ENCODE assay signal across 11 mouse cellular contexts in the genomic region with DNA sequence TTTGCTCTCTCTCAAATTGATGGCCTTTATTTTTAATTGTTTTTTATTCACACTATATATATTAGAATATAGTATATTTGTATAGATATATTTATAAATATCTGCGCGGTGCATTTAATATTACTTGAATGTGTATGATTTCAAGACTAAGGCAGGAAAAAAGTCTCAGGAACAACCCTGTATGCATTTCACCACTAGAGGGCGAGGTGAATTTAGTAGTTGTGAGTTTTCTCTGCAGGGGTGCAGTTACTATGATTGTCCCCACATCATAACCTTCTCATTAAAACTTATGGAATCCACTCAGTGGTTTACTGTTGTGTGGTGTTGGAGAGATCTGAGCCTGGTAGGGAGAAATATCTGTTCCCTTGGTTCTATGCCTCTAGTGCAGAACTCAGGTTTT. TPM values are rescaled to one million over a fixed set of nuclear protein-coding genes. Genes with fewer than 3 reads are reported as not detected.
A peak's percentile ranks its signal among the peaks of the same experiment; 100 is the strongest.
DNase-seq lines count a peak whose midpoint lies in the region; ATAC-seq and TF ChIP-seq lines count a peak whose summit lies in the region.
"Had no signal": no experiment of that assay in that cellular context is flagged by ENCODE, and none has a peak within 500 bp of the region (broad histone marks: within the 10 kb centered on the region; RNA-seq: fewer than 3 reads in every experiment).

No protein-coding gene starts in this region.

- H3K27ac ChIP-seq in heart, adult 2 months = no peak overlapping the region
- H3K27ac ChIP-seq in lung, embryonic 14.5 days (ENCODE audit: low read depth) = no peak overlapping the region
- H3K27ac ChIP-seq: neural tube, embryonic 13.5 days had no signal

- TF ChIP-seq CTCF in heart, adult 2 months (IDR thresholded peaks at IDR 0.05) = peak; percentile 71
- TF ChIP-seq CTCF in lung, embryonic 14.5 days (IDR thresholded peaks at IDR 0.05; ENCODE audit: low read depth) = peak; percentile 57

- no peaks in the 10 kb centered on the region for H3K9me3 ChIP-seq in lung, embryonic 14.5 days (ENCODE audit: low read depth, low read length)
- H3K9me3 ChIP-seq: neural tube, embryonic 13.5 days had no signal

- no peak for DNase-seq in heart, adult 2 months
- no peak for DNase-seq in heart, adult 11 months
- DNase-seq in lung, embryonic 14.5 days = peak; percentile 75
- DNase-seq in lung, postnatal 4 days = no peak
- DNase-seq in adipocyte (ENCODE audit: low spot score) = peak; percentile 41
- DNase-seq in ovary, postnatal 10 days (ENCODE audit: low spot score) = no peak

- TF ChIP-seq EP300 in heart, adult 2 months (IDR thresholded peaks at IDR 0.05; ENCODE audit: insufficient read depth, low read depth, low read length) = no peak

- H3K79me2 ChIP-seq in heart, adult 2 months (replicated peaks; ENCODE audit: control insufficient read depth, insufficient read depth, low read length) = no peaks in the 10 kb centered on the region

- H3K36me3 ChIP-seq in heart, adult 2 months (ENCODE audit: control insufficient read depth, insufficient read depth, low read length) = no peaks in the 10 kb centered on the region
- no peaks in the 10 kb centered on the region for H3K36me3 ChIP-seq in lung, embryonic 14.5 days (ENCODE audit: insufficient read depth)
- H3K36me3 ChIP-seq: neural tube, embryonic 13.5 days had no signal

- no peaks in the 10 kb centered on the region for H3K4me1 ChIP-seq in heart, adult 2 months (ENCODE audit: control insufficient read depth, insufficient read depth, low read length)
- H3K4me1 ChIP-seq in lung, embryonic 14.5 days (ENCODE audit: insufficient read depth) = no peaks in the 10 kb centered on the region
- H3K4me1 ChIP-seq: neural tube, embryonic 13.5 days had no signal

- no peaks in the 10 kb centered on the region for H3K27me3 ChIP-seq in heart, adult 2 months (ENCODE audit: control insufficient read depth, insufficient read depth, low read length)
- no peaks in the 10 kb centered on the region for H3K27me3 ChIP-seq in lung, embryonic 14.5 days (ENCODE audit: insufficient read depth, low read length)
- H3K27me3 ChIP-seq: neural tube, embryonic 13.5 days had no signal

- TF ChIP-seq POLR2A in heart, adult 2 months (IDR thresholded peaks at IDR 0.05; ENCODE audit: insufficient read depth, low read depth, low read length) = no peak

- 39% methylated on average over 3 of the region's 3 CpGs for WGBS in heart, adult 2 months
- 41% methylated on average over 3 of the region's 3 CpGs for WGBS in lung, embryonic 14.5 days

- H3K4me3 ChIP-seq in heart, adult 2 months = no peak overlapping the region
- no peak overlapping the region for H3K4me3 ChIP-seq in lung, embryonic 14.5 days (ENCODE audit: low read depth, low read length)
- H3K4me3 ChIP-seq: neural tube, embryonic 13.5 days had no signal

- ATAC-seq in lung, embryonic 14.5 days (ENCODE audit: insufficient read depth) = no peak
- ATAC-seq in megakaryocyte progenitor cell, adult 5-6 weeks (replicated peaks; ENCODE audit: poor library complexity) = 0 out of 2 replicates have a peak, but pooled peaks have one; percentile 37
- no peak for ATAC-seq in granulocyte monocyte progenitor cell, adult 5-6 weeks (replicated peaks; ENCODE audit: poor library complexity, severe bottlenecking)

- intact Hi-C loops in heart, adult 2 months (cut with DNase I) = no loop called here

- H3K4me2 ChIP-seq in lung, embryonic 14.5 days = no peak overlapping the region
- H3K4me2 ChIP-seq: neural tube, embryonic 13.5 days had no signal

- H3K9ac ChIP-seq in heart, adult 2 months (ENCODE audit: low read depth, low read length) = no peak overlapping the region
- H3K9ac ChIP-seq in lung, embryonic 14.5 days = no peak overlapping the region
- H3K9ac ChIP-seq: neural tube, embryonic 13.5 days had no signal

RNA-seq across cellular contexts. Expression of gene Lipf, which starts 18.0 kb away (rescaled TPM):
- not detected for total RNA-seq in heart, adult 2 months (2021)
- polyA plus RNA-seq in heart, adult 2 months (2012; rRNA removed) = not detected in 2 replicates
- not detected in 2 replicates for polyA plus RNA-seq in lung, embryonic 14.5 days (2014; fragmentation: Nextera tagmentation; extraction: Ambion mirVana)
- total RNA-seq in megakaryocyte progenitor cell, adult 5-6 weeks (2015) = not detected in 2 replicates
- not detected in 2 replicates for total RNA-seq in megakaryocyte progenitor cell, adult 5-6 weeks (2017)
- not detected in 2 replicates for total RNA-seq in granulocyte monocyte progenitor cell, adult 5-6 weeks (2014; fragmentation: Nextera tagmentation)
- total RNA-seq in granulocyte monocyte progenitor cell, adult 5-6 weeks (2017) = not detected in 2 replicates
- total RNA-seq: adrenal gland, adult 18-20 months had no signal
- polyA plus RNA-seq: limb, embryonic 11.5 days; neural tube, embryonic 13.5 days had no signal

RNA-seq across cellular contexts. Expression of gene Lipk, which starts 29.1 kb away (rescaled TPM):
- not detected for total RNA-seq in heart, adult 2 months (2021)
- polyA plus RNA-seq in heart, adult 2 months (2012; rRNA removed) = not detected in 2 replicates
- not detected in 2 replicates for polyA plus RNA-seq in lung, embryonic 14.5 days (2014; fragmentation: Nextera tagmentation; extraction: Ambion mirVana)
- not detected in 2 replicates for total RNA-seq in megakaryocyte progenitor cell, adult 5-6 weeks (2015)
- total RNA-seq in megakaryocyte progenitor cell, adult 5-6 weeks (2017) = not detected in 2 replicates
- total RNA-seq in granulocyte monocyte progenitor cell, adult 5-6 weeks (2014; fragmentation: Nextera tagmentation) = not detected in 2 replicates
- not detected in 2 replicates for total RNA-seq in granulocyte monocyte progenitor cell, adult 5-6 weeks (2017)
- polyA plus RNA-seq: limb, embryonic 11.5 days; neural tube, embryonic 13.5 days had no signal

Comparison
In these comparisons a context has a peak if more than half of its experiments do, and no peak if none do; other contexts are left out.
1. DNase-seq: peak in lung, embryonic 14.5 days (single experiment) and adipocyte (single experiment); none in heart, adult 2 months (0 of 2), heart, adult 11 months (single experiment), lung, postnatal 4 days (0 of 2) and ovary, postnatal 10 days (single experiment).